Mouse (Mus musculus): ENCODE measurements around the gene Il13ra1. TPM values are rescaled to one million over a fixed set of nuclear protein-coding genes. Genes with fewer than 3 reads are reported as not detected.

Gene Il13ra1
- polyA plus RNA-seq (2016; fragmentation: Nextera tagmentation; extraction: Ambion mirVana) = 1.9 and 3.2 TPM in 2 replicates

- Histone ChIP-seq H3K4me1 (no peaks in the 10 kb centered on the region), H3K4me3 (peak within 1 kb of the TSS; percentile 57), H3K36me3 (no peaks in the 10 kb centered on the region), H3K27me3 (ENCODE audit: low read depth, poor library complexity, severe bottlenecking) (peaks cover 20% of the 10 kb centered on the region), H3K9me3 (replicated peaks) (no peaks in the 10 kb centered on the region), H3K27ac (peak within 1 kb of the TSS; percentile 70; the same call in 1 of the 2 replicates)
- DNase-seq (ENCODE audit: low spot score) = peak; percentile 58
- WGBS = 11% methylated on average over 41 of the region's 51 CpGs
Observed at GRCm38 (mm10) chrX:36111622-36112421, at the start of gene Il13ra1. TSS of gene Il13ra1 (plus strand) at chrX:36112110.

- no peaks in the 10 kb centered on the region for H3K36me3 ChIP-seq
- no peak overlapping the region for H3K27ac ChIP-seq
- no peaks in the 10 kb centered on the region for H3K4me1 ChIP-seq
- DNase-seq (ENCODE audit: low spot score) = no peak
- WGBS = 87% methylated on average over 2 of the region's 2 CpGs
- H3K9me3 ChIP-seq (replicated peaks) = no peaks in the 10 kb centered on the region
- no peaks in the 10 kb centered on the region for H3K27me3 ChIP-seq (ENCODE audit: low read depth, poor library complexity, severe bottlenecking)
- H3K4me3 ChIP-seq = no peak overlapping the region
Observed at GRCm38 (mm10) chrX:36073997-36074396, 37.9 kb upstream of the Il13ra1 start.

- WGBS = 89% methylated on average over 4 of the region's 4 CpGs
- H3K36me3 ChIP-seq = no peaks in the 10 kb centered on the region
- no peaks in the 10 kb centered on the region for H3K27me3 ChIP-seq (ENCODE audit: low read depth, poor library complexity, severe bottlenecking)
- no peak overlapping the region for H3K27ac ChIP-seq
- no peak for DNase-seq (ENCODE audit: low spot score)
- H3K4me3 ChIP-seq = no peak overlapping the region
- H3K4me1 ChIP-seq = no peaks in the 10 kb centered on the region
- no peaks in the 10 kb centered on the region for H3K9me3 ChIP-seq (replicated peaks)
Observed at GRCm38 (mm10) chrX:36077164-36077563, 34.7 kb upstream of the Il13ra1 start.

- Histone ChIP-seq H3K27ac (no peak overlapping the region), H3K36me3 (no peaks in the 10 kb centered on the region), H3K4me3 (no peak overlapping the region), H3K27me3 (ENCODE audit: low read depth, poor library complexity, severe bottlenecking) (no peaks in the 10 kb centered on the region), H3K4me1 (no peaks in the 10 kb centered on the region), H3K9me3 (replicated peaks) (no peaks in the 10 kb centered on the region)
- 40% methylated on average over 1 of the region's 1 CpGs for WGBS
- DNase-seq (ENCODE audit: low spot score) = no peak
Observed at GRCm38 (mm10) chrX:36082917-36083316, 29.0 kb upstream of the Il13ra1 start.

- Histone ChIP-seq H3K4me3 (no peak overlapping the region), H3K4me1 (no peaks in the 10 kb centered on the region), H3K9me3 (replicated peaks) (no peaks in the 10 kb centered on the region), H3K36me3 (no peaks in the 10 kb centered on the region), H3K27ac (no peak overlapping the region), H3K27me3 (ENCODE audit: low read depth, poor library complexity, severe bottlenecking) (no peaks in the 10 kb centered on the region)
- no peak for DNase-seq (ENCODE audit: low spot score)
- 88% methylated on average over 6 of the region's 6 CpGs for WGBS
Observed at GRCm38 (mm10) chrX:36088464-36089256, 23.2 kb upstream of the Il13ra1 start.

DNA sequence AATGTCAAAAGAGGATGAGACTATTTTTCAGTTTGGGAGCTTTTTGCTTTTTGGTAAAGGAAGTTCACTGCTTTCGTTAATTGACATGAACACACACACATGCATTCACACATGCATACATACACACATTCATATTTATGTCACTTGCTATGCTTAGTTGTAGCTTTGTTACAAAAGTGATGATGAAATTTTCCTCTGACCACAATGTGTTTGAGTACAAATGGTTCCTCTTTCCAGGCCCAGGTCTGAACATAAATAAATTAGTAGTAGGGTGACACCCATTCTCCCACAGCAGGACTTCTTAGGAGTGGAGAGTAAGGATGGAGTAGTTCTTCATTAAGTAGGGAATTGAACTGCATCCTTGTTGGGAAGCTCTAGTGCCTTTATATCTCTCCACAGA lies 11.0 kb upstream of the Il13ra1 start:
- Histone ChIP-seq H3K4me3 (no peak overlapping the region), H3K27ac (no peak overlapping the region), H3K27me3 (ENCODE audit: low read depth, poor library complexity, severe bottlenecking) (no peaks in the 10 kb centered on the region), H3K36me3 (no peaks in the 10 kb centered on the region), H3K9me3 (replicated peaks) (no peaks in the 10 kb centered on the region), H3K4me1 (no peaks in the 10 kb centered on the region)
- 91% methylated on average over 1 of the region's 1 CpGs for WGBS
- no peak for DNase-seq (ENCODE audit: low spot score)

- Histone ChIP-seq H3K9me3 (replicated peaks) (no peaks in the 10 kb centered on the region), H3K27me3 (ENCODE audit: low read depth, poor library complexity, severe bottlenecking) (no peaks in the 10 kb centered on the region), H3K36me3 (no peaks in the 10 kb centered on the region), H3K27ac (no peak overlapping the region), H3K4me3 (no peak overlapping the region), H3K4me1 (no peaks in the 10 kb centered on the region)
- 82% methylated on average over 3 of the region's 3 CpGs for WGBS
- DNase-seq (ENCODE audit: low spot score) = no peak
Observed at GRCm38 (mm10) chrX:36101318-36101717, 10.6 kb upstream of the Il13ra1 start.

- WGBS = 48% methylated on average over 3 of the region's 3 CpGs
- H3K4me3 ChIP-seq = no peak overlapping the region
- H3K4me1 ChIP-seq = no peaks in the 10 kb centered on the region
- no peaks in the 10 kb centered on the region for H3K36me3 ChIP-seq
- no peak overlapping the region for H3K27ac ChIP-seq
- H3K9me3 ChIP-seq (replicated peaks) = no peaks in the 10 kb centered on the region
- H3K27me3 ChIP-seq (ENCODE audit: low read depth, poor library complexity, severe bottlenecking) = peaks cover 20% of the 10 kb centered on the region
- DNase-seq (ENCODE audit: low spot score) = no peak
Observed at GRCm38 (mm10) chrX:36108601-36109000, 3.3 kb upstream of the Il13ra1 start.

- peak overlapping the region; percentile 57 for H3K4me3 ChIP-seq
- H3K4me1 ChIP-seq = no peaks in the 10 kb centered on the region
- H3K36me3 ChIP-seq = no peaks in the 10 kb centered on the region
- peak overlapping the region; percentile 70; the same call in 1 of the 2 replicates for H3K27ac ChIP-seq
- no peaks in the 10 kb centered on the region for H3K9me3 ChIP-seq (replicated peaks)
- peaks cover 20% of the 10 kb centered on the region for H3K27me3 ChIP-seq (ENCODE audit: low read depth, poor library complexity, severe bottlenecking)
- 7% methylated on average over 9 of the region's 9 CpGs for WGBS
- no peak for DNase-seq (ENCODE audit: low spot score)
Observed at GRCm38 (mm10) chrX:36112422-36112750, 476 bp downstream of the Il13ra1 start.

GRCm38 (mm10) chrX:36115171-36115570 lies 3.3 kb downstream of the Il13ra1 start:
- Histone ChIP-seq H3K27ac (no peak overlapping the region), H3K9me3 (replicated peaks) (no peaks in the 10 kb centered on the region), H3K36me3 (no peaks in the 10 kb centered on the region), H3K4me1 (no peaks in the 10 kb centered on the region), H3K27me3 (ENCODE audit: low read depth, poor library complexity, severe bottlenecking) (peaks cover 20% of the 10 kb centered on the region), H3K4me3 (no peak overlapping the region)
- DNase-seq (ENCODE audit: low spot score) = no peak
- WGBS = 94% methylated on average over 4 of the region's 4 CpGs

DNA sequence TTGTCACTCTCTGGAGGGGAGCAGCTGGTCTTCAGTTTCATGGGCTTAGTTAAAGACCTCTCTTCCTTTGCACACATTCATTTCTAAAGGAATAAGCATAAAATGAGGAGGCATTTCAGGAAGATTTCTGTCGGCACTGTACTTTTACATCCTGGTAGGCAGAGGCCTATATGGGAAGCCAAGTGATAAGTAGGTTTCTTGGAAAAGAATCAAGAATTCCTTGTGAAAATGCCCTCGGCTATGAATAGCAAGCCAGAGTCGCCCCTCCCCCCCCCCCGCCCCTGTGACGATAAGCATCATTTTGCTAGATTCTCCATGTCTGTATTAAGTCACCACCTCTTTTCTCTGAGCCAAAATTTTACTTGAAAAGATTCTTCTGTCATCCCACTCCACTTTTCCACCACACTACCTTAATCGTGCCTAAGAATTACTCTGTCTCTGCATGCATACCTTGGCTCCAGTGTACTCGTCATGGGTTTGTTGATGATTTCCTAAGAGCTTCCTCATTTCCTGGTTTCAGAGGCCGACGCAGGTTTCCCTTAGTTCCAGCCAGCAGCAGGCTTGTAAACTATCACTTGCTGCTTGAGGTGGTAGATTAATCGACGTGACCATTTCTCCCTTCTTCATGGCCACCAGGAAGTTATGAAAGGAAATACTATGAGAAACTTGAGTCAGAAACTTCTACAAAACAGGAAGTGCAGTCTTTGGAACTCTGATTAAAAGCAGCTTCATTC lies 17.3 kb downstream of the Il13ra1 start:
- no peak for DNase-seq (ENCODE audit: low spot score)
- no peaks in the 10 kb centered on the region for H3K27me3 ChIP-seq (ENCODE audit: low read depth, poor library complexity, severe bottlenecking)
- no peak overlapping the region for H3K27ac ChIP-seq
- 74% methylated on average over 10 of the region's 11 CpGs for WGBS
- H3K4me3 ChIP-seq = no peak overlapping the region
- no peaks in the 10 kb centered on the region for H3K9me3 ChIP-seq (replicated peaks)
- no peaks in the 10 kb centered on the region for H3K36me3 ChIP-seq
- no peaks in the 10 kb centered on the region for H3K4me1 ChIP-seq

DNA sequence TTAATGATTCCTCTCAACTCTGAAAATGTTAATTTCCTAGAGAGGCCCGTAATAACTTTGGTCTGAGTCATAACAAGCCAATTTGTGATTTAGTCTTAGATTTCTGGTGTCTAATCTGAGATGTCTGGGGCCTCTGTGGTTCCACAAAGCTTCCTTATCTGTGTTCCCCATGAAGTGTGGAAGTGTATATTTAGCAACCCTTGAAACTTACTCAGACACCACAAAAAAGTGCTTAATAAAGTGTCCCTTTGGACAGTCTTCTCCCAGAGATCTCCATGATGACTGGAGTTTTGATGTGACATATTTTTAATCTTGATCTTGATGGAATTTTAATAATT lies 17.8 kb downstream of the Il13ra1 start:
- Histone ChIP-seq H3K36me3 (no peaks in the 10 kb centered on the region), H3K27me3 (ENCODE audit: low read depth, poor library complexity, severe bottlenecking) (no peaks in the 10 kb centered on the region), H3K9me3 (replicated peaks) (no peaks in the 10 kb centered on the region), H3K4me3 (no peak overlapping the region), H3K27ac (no peak overlapping the region), H3K4me1 (no peaks in the 10 kb centered on the region)
- whole genome bisulfite sequencing = 65% methylated on average over 1 of the region's 1 CpGs
- no peak for DNase-seq (ENCODE audit: low spot score)

DNA sequence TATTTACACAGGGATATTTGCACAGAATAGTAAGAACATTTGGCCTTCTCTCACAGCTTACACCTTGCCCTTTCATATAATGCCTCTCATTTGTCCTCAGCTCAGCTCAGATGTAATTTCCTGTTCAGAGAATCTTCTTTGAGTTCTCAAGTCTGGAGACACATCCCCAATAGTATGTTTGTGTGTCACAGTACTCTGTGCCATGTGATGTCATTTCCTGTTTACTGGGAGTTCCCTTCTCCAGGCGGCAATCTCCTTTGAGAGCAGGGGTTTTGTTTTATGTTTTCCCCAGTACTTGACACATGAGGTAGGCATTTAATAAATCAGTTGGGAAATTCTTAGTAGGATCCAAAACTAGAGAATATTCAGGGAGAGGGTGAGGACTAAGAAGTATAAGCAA lies 24.4 kb downstream of the Il13ra1 start:
- 72% methylated on average over 1 of the region's 1 CpGs for WGBS
- Histone ChIP-seq H3K27me3 (ENCODE audit: low read depth, poor library complexity, severe bottlenecking) (no peaks in the 10 kb centered on the region), H3K36me3 (no peaks in the 10 kb centered on the region), H3K9me3 (replicated peaks) (no peaks in the 10 kb centered on the region), H3K4me3 (no peak overlapping the region), H3K27ac (no peak overlapping the region), H3K4me1 (no peaks in the 10 kb centered on the region)
- DNase-seq (ENCODE audit: low spot score) = no peak

All from limb, embryonic 10.5 days (tissue).